Mouse (Mus musculus) induced T-regulatory cell, adult 2 months (primary cell): Measurements from ENCODE around the gene Vmn2r35.
"Not testable (repeated sequence)": the region's sequence is repeated elsewhere in the genome, so short reads cannot be mapped to it uniquely, and the experiment has no call there.

Experiments
- DNase-seq: peaks from one replicate; pipeline ENCODE4 v3.0.0-alpha.2; 2012; ENCODE audit warnings: low read depth

Vmn2r35 gene

DNA sequence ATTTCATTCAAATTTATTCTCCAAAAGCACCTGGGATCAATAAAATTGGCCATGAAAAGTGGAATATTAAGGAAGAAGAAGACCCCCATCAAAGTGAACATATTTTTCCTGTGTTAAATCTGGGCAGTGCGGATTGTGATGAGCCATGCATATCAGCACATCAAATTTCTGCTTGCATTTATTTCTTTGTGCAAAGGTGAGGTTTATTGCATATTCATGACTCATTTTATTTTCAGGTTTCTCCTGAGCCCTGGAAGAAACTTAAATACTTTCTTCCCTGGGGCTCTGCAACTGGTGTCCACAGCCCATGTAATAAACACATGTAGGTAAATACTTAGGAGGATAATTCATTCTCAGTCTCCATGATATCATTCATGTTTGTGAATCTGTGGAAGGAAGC lies at the start of gene Vmn2r35:
Gene Vmn2r35, minus strand, starts transcription at position 101 of the 400 bp plus-strand sequence.
- not testable (repeated sequence) for DNase-seq

DNA sequence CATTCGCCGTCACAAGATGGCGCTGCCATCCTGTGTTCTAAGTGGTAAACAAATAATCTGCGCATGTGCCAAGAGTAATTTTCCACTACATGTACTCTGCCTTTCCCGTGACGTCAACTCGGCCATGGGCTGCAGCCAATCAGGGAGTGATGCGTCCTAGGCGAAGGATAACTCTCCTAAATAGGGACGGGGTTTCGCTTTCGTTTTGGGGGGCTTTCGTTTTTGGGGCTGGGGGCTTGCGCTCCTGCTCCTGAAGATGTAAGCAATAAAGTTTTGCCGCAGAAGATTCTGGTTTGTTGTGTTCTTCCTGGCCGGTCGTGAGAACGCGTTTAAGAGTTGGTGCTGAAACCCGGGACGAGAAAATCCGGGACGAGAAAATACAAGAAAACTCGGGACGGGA lies 25.5 kb downstream of the Vmn2r35 start:
- DNase-seq, result not testable (repeated sequence)
